Mouse (Mus musculus): ENCODE measurements at regions not wholly inside any gene's neighbourhood (a gene's known extent, or its start where the extent isn't known, plus 50 kb on each side); places are given as distances from the start of the nearest gene placed in this dataset.
A peak's percentile ranks its signal among the peaks of the same experiment; 100 is the strongest.
"Not testable (repeated sequence)": the region's sequence is repeated elsewhere in the genome, so short reads cannot be mapped to it uniquely, and the experiment has no call there.

DNA sequence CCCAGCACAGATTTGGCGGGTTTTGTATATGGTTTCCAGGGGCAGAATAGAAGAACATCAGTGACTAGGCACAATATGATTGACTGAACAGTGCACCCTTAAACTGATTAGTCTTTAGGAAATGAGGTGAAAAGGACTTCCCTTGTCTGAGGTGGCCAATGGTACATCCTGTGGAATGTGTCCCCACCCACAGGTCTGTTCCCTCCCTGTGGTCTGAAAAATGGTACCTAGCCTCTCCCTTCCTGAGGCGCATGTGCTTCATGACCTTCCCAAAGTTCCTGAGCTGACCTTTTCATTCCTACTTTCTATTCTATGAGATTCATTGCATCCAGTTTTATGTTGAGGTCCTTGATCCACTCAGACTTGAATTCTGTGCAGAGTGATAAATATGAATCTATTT is 76.0 kb downstream of the Zfp97 start:
- not testable (repeated sequence) for DNase-seq (ENCODE audit: low read depth, low spot score)

DNA sequence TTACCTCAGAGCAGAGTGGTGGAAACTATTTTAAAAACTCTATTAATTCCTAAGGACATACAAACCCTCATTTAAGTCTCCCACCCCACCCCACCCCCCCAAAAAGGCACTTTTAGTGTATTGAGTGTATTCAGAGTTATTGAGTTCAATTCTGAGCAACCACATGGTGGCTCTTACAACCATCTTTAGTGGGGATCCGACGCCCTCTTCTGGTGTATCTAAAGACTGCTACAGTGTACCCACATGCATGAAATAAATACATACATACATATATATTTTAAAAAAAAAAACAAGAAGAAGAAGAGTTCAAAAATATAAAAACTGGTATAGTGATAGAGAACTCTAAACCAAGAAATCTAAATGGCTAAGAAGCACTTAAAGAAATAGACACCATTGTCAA is 107.9 kb downstream of the Zfp97 start:
- peak; percentile 22 for DNase-seq (ENCODE audit: low read depth, low spot score)

DNA sequence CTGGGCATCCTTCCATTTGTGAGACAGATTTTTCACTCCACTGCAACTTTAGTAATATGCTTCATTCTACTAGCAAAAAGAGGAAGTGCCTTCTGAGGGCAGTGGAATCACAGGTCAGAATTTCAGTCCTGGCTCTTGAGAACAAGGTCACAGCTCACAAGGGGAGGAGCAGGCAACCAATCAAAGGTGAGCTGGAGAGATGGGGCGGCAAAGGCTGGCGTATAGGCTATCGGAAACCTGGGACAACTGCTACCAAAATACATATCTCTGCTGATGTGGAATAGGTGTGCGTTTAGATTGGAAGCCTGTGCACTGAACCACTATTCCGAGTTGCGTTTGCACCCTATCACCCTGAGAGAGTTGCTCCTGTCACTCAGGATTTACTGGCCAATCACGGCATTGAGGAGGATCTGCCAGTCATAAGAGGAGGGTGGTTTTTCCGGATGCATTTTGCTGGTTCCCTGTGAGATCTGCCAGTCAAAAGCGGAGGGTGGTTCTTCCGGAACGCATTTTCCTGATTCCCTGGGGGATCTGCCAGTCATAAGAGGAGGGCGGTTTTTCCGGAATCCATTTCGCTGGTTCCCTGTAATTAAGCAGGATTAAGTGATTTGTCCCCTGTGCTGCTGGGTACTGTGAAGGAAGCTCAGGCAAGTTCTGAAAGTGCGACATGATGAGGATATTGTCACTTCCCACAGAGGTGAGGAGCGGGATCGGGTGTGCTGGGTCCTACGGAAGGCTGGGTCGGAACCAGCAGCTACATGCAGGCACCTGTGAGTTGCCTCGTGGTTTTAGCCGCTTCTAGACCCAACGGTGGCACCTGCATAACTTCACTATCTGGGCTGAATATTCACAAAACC is 113.3 kb downstream of the Zfp97 start:
- DNase-seq (ENCODE audit: low read depth, low spot score) = peak; percentile 74

DNA sequence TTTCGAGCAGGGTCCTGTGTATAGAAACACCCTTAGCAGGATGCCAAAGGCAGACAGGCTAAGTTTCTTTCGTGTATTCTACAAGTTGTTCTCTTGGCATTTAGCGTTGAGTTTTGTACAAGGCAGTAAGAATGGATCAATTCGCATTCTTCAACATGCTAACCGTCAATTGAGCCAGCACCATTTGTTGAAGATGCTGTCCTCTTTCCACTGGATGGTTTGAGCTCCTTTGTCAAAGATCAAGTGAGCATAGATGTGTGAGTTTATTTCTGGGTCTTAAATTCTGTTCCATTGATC is 113.9 kb downstream of the Zfp97 start:
- DNase-seq (ENCODE audit: low read depth, low spot score) = not testable (repeated sequence)
